Mouse (Mus musculus): ENCODE measurements around the gene Adam12. TPM values are rescaled to one million over a fixed set of nuclear protein-coding genes. Genes with fewer than 3 reads are reported as not detected.

Gene Adam12
- polyA plus RNA-seq, 1 experiment from 2014 or later = 3.1 TPM

DNA sequence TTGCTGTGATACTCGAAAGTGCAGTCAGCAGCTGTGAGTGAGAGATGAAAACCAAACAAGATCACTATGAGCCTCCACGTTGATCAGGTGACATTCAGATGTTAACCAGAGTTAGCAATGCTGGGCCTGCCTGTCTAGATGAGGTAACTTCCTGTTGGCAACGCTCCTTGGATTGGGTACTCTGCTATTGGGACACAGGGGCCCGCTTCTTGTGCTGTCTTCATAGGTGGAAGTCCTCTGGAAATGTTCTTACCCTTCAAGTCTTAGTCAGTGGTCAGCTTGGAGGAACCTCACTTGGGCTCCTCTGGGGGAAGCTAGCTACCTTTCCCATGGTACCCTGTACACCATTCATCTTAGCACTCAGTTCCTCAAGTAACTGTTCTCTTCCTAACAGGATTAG is 169.3 kb downstream of the Adam12 start:
- Histone ChIP-seq H3K4me2 (ENCODE audit: low read depth, low read length) (no peak overlapping the region), H3K9me3 (replicated peaks; ENCODE audit: control insufficient read depth, low read length) (no peaks in the 10 kb centered on the region), H3K9ac (ENCODE audit: low read length) (no peak overlapping the region), H3K4me1 (ENCODE audit: control insufficient read depth, insufficient read depth, low read length) (no peaks in the 10 kb centered on the region), H3K4me3 (ENCODE audit: low read length) (no peak overlapping the region), H3K36me3 (ENCODE audit: control insufficient read depth, insufficient read depth) (no peaks in the 10 kb centered on the region), H3K27ac (ENCODE audit: low read length) (no peak overlapping the region), H3K27me3 (ENCODE audit: control insufficient read depth, insufficient read depth, low read length) (no peaks in the 10 kb centered on the region)
- ATAC-seq (replicated peaks; ENCODE audit: extremely low read depth, insufficient read depth, low FRiP score) = no peak
- 62% methylated on average over 4 of the region's 4 CpGs for WGBS

- no peak for ATAC-seq (replicated peaks; ENCODE audit: extremely low read depth, insufficient read depth, low FRiP score)
- no peaks in the 10 kb centered on the region for H3K27me3 ChIP-seq (ENCODE audit: control insufficient read depth, insufficient read depth, low read length)
- no peaks in the 10 kb centered on the region for H3K36me3 ChIP-seq (ENCODE audit: control insufficient read depth, insufficient read depth)
- 64% methylated on average over 2 of the region's 2 CpGs for WGBS
- H3K4me3 ChIP-seq (ENCODE audit: low read length) = no peak overlapping the region
- no peaks in the 10 kb centered on the region for H3K4me1 ChIP-seq (ENCODE audit: control insufficient read depth, insufficient read depth, low read length)
- H3K9ac ChIP-seq (ENCODE audit: low read length) = no peak overlapping the region
- no peaks in the 10 kb centered on the region for H3K9me3 ChIP-seq (replicated peaks; ENCODE audit: control insufficient read depth, low read length)
- no peak overlapping the region for H3K4me2 ChIP-seq (ENCODE audit: low read depth, low read length)
- no peak overlapping the region for H3K27ac ChIP-seq (ENCODE audit: low read length)
Measured at GRCm38 (mm10) chr7:134052486-134052885, 179.5 kb downstream of the Adam12 start.

DNA sequence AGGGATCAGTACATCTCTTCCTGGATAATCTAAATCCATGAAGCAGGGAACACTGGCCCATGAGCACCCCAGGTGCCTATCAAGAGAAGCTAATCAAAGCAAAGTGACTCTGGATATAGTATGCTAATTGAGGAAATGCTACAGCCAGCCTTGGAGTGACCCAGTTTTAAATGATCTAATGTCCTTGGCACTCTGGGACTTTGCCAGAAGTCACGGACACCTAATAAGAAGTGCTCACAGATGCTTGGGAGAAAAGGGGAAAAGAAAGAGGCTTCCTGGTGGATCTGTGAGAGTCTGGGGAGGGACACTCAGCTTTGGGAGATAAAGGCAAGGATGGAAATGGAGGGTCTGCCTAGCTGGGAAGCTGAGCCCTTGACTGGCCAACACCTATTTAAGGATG is 181.6 kb downstream of the Adam12 start:
- H3K4me2 ChIP-seq (ENCODE audit: low read depth, low read length) = no peak overlapping the region
- no peak overlapping the region for H3K9ac ChIP-seq (ENCODE audit: low read length)
- H3K4me1 ChIP-seq (ENCODE audit: control insufficient read depth, insufficient read depth, low read length) = no peaks in the 10 kb centered on the region
- ATAC-seq (replicated peaks; ENCODE audit: extremely low read depth, insufficient read depth, low FRiP score) = no peak
- H3K4me3 ChIP-seq (ENCODE audit: low read length) = no peak overlapping the region
- no peaks in the 10 kb centered on the region for H3K27me3 ChIP-seq (ENCODE audit: control insufficient read depth, insufficient read depth, low read length)
- 38% methylated on average over 1 of the region's 1 CpGs for WGBS
- no peak overlapping the region for H3K27ac ChIP-seq (ENCODE audit: low read length)
- no peaks in the 10 kb centered on the region for H3K36me3 ChIP-seq (ENCODE audit: control insufficient read depth, insufficient read depth)
- H3K9me3 ChIP-seq (replicated peaks; ENCODE audit: control insufficient read depth, low read length) = 0 out of 2 replicates have a peak, but pooled peaks cover 2% of the 10 kb centered on the region

GRCm38 (mm10) chr7:134046376-134046775 is 185.6 kb downstream of the Adam12 start:
- WGBS = 84% methylated on average over 3 of the region's 3 CpGs
- no peak for ATAC-seq (replicated peaks; ENCODE audit: extremely low read depth, insufficient read depth, low FRiP score)
- Histone ChIP-seq H3K9me3 (replicated peaks; ENCODE audit: control insufficient read depth, low read length) (0 out of 2 replicates have a peak, but pooled peaks cover 2% of the 10 kb centered on the region), H3K27me3 (ENCODE audit: control insufficient read depth, insufficient read depth, low read length) (no peaks in the 10 kb centered on the region), H3K27ac (ENCODE audit: low read length) (no peak overlapping the region), H3K9ac (ENCODE audit: low read length) (no peak overlapping the region), H3K4me1 (ENCODE audit: control insufficient read depth, insufficient read depth, low read length) (no peaks in the 10 kb centered on the region), H3K36me3 (ENCODE audit: control insufficient read depth, insufficient read depth) (no peaks in the 10 kb centered on the region), H3K4me3 (ENCODE audit: low read length) (no peak overlapping the region), H3K4me2 (ENCODE audit: low read depth, low read length) (no peak overlapping the region)

- Histone ChIP-seq H3K9ac (ENCODE audit: low read length) (no peak overlapping the region), H3K9me3 (replicated peaks; ENCODE audit: control insufficient read depth, low read length) (0 out of 2 replicates have a peak, but pooled peaks cover 2% of the 10 kb centered on the region), H3K4me3 (ENCODE audit: low read length) (no peak overlapping the region), H3K27ac (ENCODE audit: low read length) (no peak overlapping the region), H3K27me3 (ENCODE audit: control insufficient read depth, insufficient read depth, low read length) (no peaks in the 10 kb centered on the region), H3K36me3 (ENCODE audit: control insufficient read depth, insufficient read depth) (no peaks in the 10 kb centered on the region), H3K4me1 (ENCODE audit: control insufficient read depth, insufficient read depth, low read length) (no peaks in the 10 kb centered on the region), H3K4me2 (ENCODE audit: low read depth, low read length) (no peak overlapping the region)
- ATAC-seq (replicated peaks; ENCODE audit: extremely low read depth, insufficient read depth, low FRiP score) = no peak
Measured at GRCm38 (mm10) chr7:134043576-134043975, 188.4 kb downstream of the Adam12 start.

- no peak overlapping the region for H3K27ac ChIP-seq (ENCODE audit: low read length)
- no peaks in the 10 kb centered on the region for H3K36me3 ChIP-seq (ENCODE audit: control insufficient read depth, insufficient read depth)
- H3K9me3 ChIP-seq (replicated peaks; ENCODE audit: control insufficient read depth, low read length) = 0 out of 2 replicates have a peak, but pooled peaks cover 2% of the 10 kb centered on the region
- H3K4me2 ChIP-seq (ENCODE audit: low read depth, low read length) = no peak overlapping the region
- H3K4me1 ChIP-seq (ENCODE audit: control insufficient read depth, insufficient read depth, low read length) = no peaks in the 10 kb centered on the region
- H3K4me3 ChIP-seq (ENCODE audit: low read length) = no peak overlapping the region
- no peak overlapping the region for H3K9ac ChIP-seq (ENCODE audit: low read length)
- H3K27me3 ChIP-seq (ENCODE audit: control insufficient read depth, insufficient read depth, low read length) = no peaks in the 10 kb centered on the region
- ATAC-seq (replicated peaks; ENCODE audit: extremely low read depth, insufficient read depth, low FRiP score) = no peak
Measured at GRCm38 (mm10) chr7:134042614-134043013, 189.3 kb downstream of the Adam12 start.

DNA sequence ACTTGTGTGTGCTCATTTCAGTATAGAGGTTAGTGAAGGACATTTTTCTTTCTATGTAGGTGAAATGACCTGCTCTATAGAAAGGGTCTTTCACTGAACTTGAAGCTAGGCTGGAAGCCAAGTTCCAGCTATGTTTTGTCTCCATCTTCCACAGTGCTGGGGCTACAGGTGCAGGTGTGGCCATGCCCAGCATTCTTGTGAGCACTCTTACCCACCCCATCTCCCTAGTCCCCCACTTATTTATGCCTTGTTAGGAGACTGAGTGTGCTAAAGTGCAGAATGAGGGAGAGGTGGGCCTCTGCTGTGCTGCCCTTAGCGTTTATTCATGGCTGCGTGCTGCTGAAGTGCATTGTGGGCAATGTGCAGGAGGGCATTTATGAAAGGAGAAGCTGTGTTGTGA is 198.0 kb downstream of the Adam12 start:
- Histone ChIP-seq H3K4me1 (ENCODE audit: control insufficient read depth, insufficient read depth, low read length) (peaks cover 5% of the 10 kb centered on the region; the same call in 1 of the 2 replicates), H3K4me2 (ENCODE audit: low read depth, low read length) (no peak overlapping the region), H3K27me3 (ENCODE audit: control insufficient read depth, insufficient read depth, low read length) (no peaks in the 10 kb centered on the region), H3K27ac (ENCODE audit: low read length) (no peak overlapping the region), H3K36me3 (ENCODE audit: control insufficient read depth, insufficient read depth) (no peaks in the 10 kb centered on the region), H3K9me3 (replicated peaks; ENCODE audit: control insufficient read depth, low read length) (no peaks in the 10 kb centered on the region), H3K9ac (ENCODE audit: low read length) (no peak overlapping the region), H3K4me3 (ENCODE audit: low read length) (no peak overlapping the region)
- 76% methylated on average over 2 of the region's 2 CpGs for WGBS
- ATAC-seq (replicated peaks; ENCODE audit: extremely low read depth, insufficient read depth, low FRiP score) = no peak

GRCm38 (mm10) chr7:134032959-134033366 is 199.0 kb downstream of the Adam12 start:
- Histone ChIP-seq H3K27me3 (ENCODE audit: control insufficient read depth, insufficient read depth, low read length) (no peaks in the 10 kb centered on the region), H3K4me1 (ENCODE audit: control insufficient read depth, insufficient read depth, low read length) (peaks cover 5% of the 10 kb centered on the region; the same call in 1 of the 2 replicates), H3K4me2 (ENCODE audit: low read depth, low read length) (no peak overlapping the region), H3K9me3 (replicated peaks; ENCODE audit: control insufficient read depth, low read length) (no peaks in the 10 kb centered on the region), H3K27ac (ENCODE audit: low read length) (no peak overlapping the region), H3K36me3 (ENCODE audit: control insufficient read depth, insufficient read depth) (no peaks in the 10 kb centered on the region), H3K4me3 (ENCODE audit: low read length) (no peak overlapping the region), H3K9ac (ENCODE audit: low read length) (no peak overlapping the region)
- 33% methylated on average over 6 of the region's 6 CpGs for WGBS
- ATAC-seq (replicated peaks; ENCODE audit: extremely low read depth, insufficient read depth, low FRiP score) = no peak

GRCm38 (mm10) chr7:134031787-134032186 is 200.2 kb downstream of the Adam12 start:
- H3K36me3 ChIP-seq (ENCODE audit: control insufficient read depth, insufficient read depth) = no peaks in the 10 kb centered on the region
- peaks cover 5% of the 10 kb centered on the region; the same call in 1 of the 2 replicates for H3K4me1 ChIP-seq (ENCODE audit: control insufficient read depth, insufficient read depth, low read length)
- H3K4me3 ChIP-seq (ENCODE audit: low read length) = no peak overlapping the region
- H3K9ac ChIP-seq (ENCODE audit: low read length) = no peak overlapping the region
- 87% methylated on average over 6 of the region's 6 CpGs for WGBS
- no peaks in the 10 kb centered on the region for H3K9me3 ChIP-seq (replicated peaks; ENCODE audit: control insufficient read depth, low read length)
- H3K27ac ChIP-seq (ENCODE audit: low read length) = no peak overlapping the region
- no peak overlapping the region for H3K4me2 ChIP-seq (ENCODE audit: low read depth, low read length)
- no peaks in the 10 kb centered on the region for H3K27me3 ChIP-seq (ENCODE audit: control insufficient read depth, insufficient read depth, low read length)
- ATAC-seq (replicated peaks; ENCODE audit: extremely low read depth, insufficient read depth, low FRiP score) = no peak; the same call in 1 of the 2 replicates
